In genomic region chr7:16175542-16175931, GRCm38 (mm10) we compare ENCODE assay signal across 7 mouse cellular contexts. TPM values are rescaled to one million over a fixed set of nuclear protein-coding genes. Genes with fewer than 3 reads are reported as not detected.
A peak's percentile ranks its signal among the peaks of the same experiment; 100 is the strongest.
DNase-seq lines count a peak whose midpoint lies in the region; ATAC-seq and TF ChIP-seq lines count a peak whose summit lies in the region.

No protein-coding gene starts in this region.

- H3K4me3 ChIP-seq in spleen, adult 2 months (ENCODE audit: extremely low read depth, insufficient read depth, insufficient read length), result peak overlapping the region; percentile 72
- H3K4me3 ChIP-seq in forebrain, embryonic 12.5 days (replicated peaks), result peak overlapping the region; percentile 77
- H3K4me3 ChIP-seq in liver, embryonic 13.5 days (replicated peaks), result peak overlapping the region; percentile 49

- no peak for TF ChIP-seq POLR2A in spleen, adult 2 months (IDR thresholded peaks at IDR 0.05; ENCODE audit: low read depth, low read length)

- no peaks in the 10 kb centered on the region for H3K9me3 ChIP-seq in forebrain, embryonic 12.5 days
- H3K9me3 ChIP-seq in liver, embryonic 13.5 days (replicated peaks), result no peaks in the 10 kb centered on the region

- no peak for DNase-seq in spleen, adult 2 months (ENCODE audit: low read depth in 1 of 2, low spot score in 2 of 2)
- DNase-seq in spleen, postnatal 4 days (ENCODE audit: low spot score in 2 of 2), result no peak
- DNase-seq in liver, embryonic 13.5 days, result no peak
- DNase-seq in thymus, postnatal 4 days, result peak; percentile 27
- DNase-seq in frontal cortex, postnatal 25 days (ENCODE audit: low spot score in 2 of 2), result no peak
- no peak for DNase-seq in lung, postnatal 4 days

- H3K27me3 ChIP-seq in spleen, adult 2 months (ENCODE audit: control insufficient read depth, insufficient read depth, low read length), result peaks cover 5% of the 10 kb centered on the region
- no peaks in the 10 kb centered on the region; the same call in 1 of the 2 replicates for H3K27me3 ChIP-seq in forebrain, embryonic 12.5 days
- H3K27me3 ChIP-seq in liver, embryonic 13.5 days, result peaks cover 60% of the 10 kb centered on the region

- peak overlapping the region; percentile 81 for H3K9ac ChIP-seq in forebrain, embryonic 12.5 days
- H3K9ac ChIP-seq in liver, embryonic 13.5 days, result no peak overlapping the region

- peak overlapping the region; percentile 74 for H3K4me2 ChIP-seq in forebrain, embryonic 12.5 days
- peak overlapping the region; percentile 65 for H3K4me2 ChIP-seq in liver, embryonic 13.5 days

- no peak; the same call in 1 of the 2 replicates for ATAC-seq in forebrain, embryonic 12.5 days (ENCODE audit: low FRiP score)
- ATAC-seq in liver, embryonic 13.5 days (ENCODE audit: low read depth), result no peak

- TF ChIP-seq CTCF in spleen, adult 2 months (IDR thresholded peaks at IDR 0.05; ENCODE audit: extremely low read depth, insufficient read depth, insufficient read length, insufficient replicate concordance), result no peak

- no peaks in the 10 kb centered on the region for H3K36me3 ChIP-seq in spleen, adult 2 months (ENCODE audit: control insufficient read depth, insufficient read depth, low read length)
- peaks cover 26% of the 10 kb centered on the region for H3K36me3 ChIP-seq in forebrain, embryonic 12.5 days (replicated peaks)
- no peaks in the 10 kb centered on the region for H3K36me3 ChIP-seq in liver, embryonic 13.5 days

- H3K4me1 ChIP-seq in spleen, adult 2 months (ENCODE audit: control insufficient read depth, insufficient read depth, insufficient read length), result peaks cover 2% of the 10 kb centered on the region; the same call in 1 of the 2 replicates
- H3K4me1 ChIP-seq in forebrain, embryonic 12.5 days, result peaks cover 49% of the 10 kb centered on the region
- 0 out of 2 replicates have a peak, but pooled peaks cover 3% of the 10 kb centered on the region for H3K4me1 ChIP-seq in liver, embryonic 13.5 days (replicated peaks)

- WGBS in spleen, adult 2 months, result 2% methylated on average over 10 of the region's 10 CpGs
- 1% methylated on average over 9 of the region's 10 CpGs for WGBS in forebrain, embryonic 12.5 days
- WGBS in liver, embryonic 13.5 days (ENCODE audit: insufficient replicate concordance), result 1% methylated on average over 10 of the region's 10 CpGs

- H3K27ac ChIP-seq in spleen, adult 2 months (ENCODE audit: insufficient read depth, low read length), result 0 out of 2 replicates have a peak overlapping the region, but pooled peaks have one; percentile 21
- peak overlapping the region; percentile 79 for H3K27ac ChIP-seq in forebrain, embryonic 12.5 days
- H3K27ac ChIP-seq in liver, embryonic 13.5 days, result no peak overlapping the region

RNA-seq across cellular contexts. Expression of gene Meis3, which starts 0.6 kb away (rescaled TPM):
- polyA plus RNA-seq in spleen, adult 2 months (2012; rRNA removed), result 21.9 and 28.7 TPM in 2 replicates
- polyA plus RNA-seq in forebrain, embryonic 12.5 days (2016; fragmentation: Nextera tagmentation; extraction: Ambion mirVana), result 91.2 and 94.9 TPM in 2 replicates
- 2.1 and 2.3 TPM in 2 replicates for polyA plus RNA-seq in liver, embryonic 13.5 days (2015; fragmentation: Nextera tagmentation; extraction: Ambion mirVana)

RNA-seq across cellular contexts. Expression of gene Slc8a2, which starts 45.9 kb away (rescaled TPM):
- polyA plus RNA-seq in spleen, adult 2 months (2012; rRNA removed), result 1.2 and 2.5 TPM in 2 replicates
- polyA plus RNA-seq in forebrain, embryonic 12.5 days (2016; fragmentation: Nextera tagmentation; extraction: Ambion mirVana), result 0.49 and 0.66 TPM in 2 replicates
- not detected in 2 replicates for polyA plus RNA-seq in liver, embryonic 13.5 days (2015; fragmentation: Nextera tagmentation; extraction: Ambion mirVana)

RNA-seq across cellular contexts. Expression of gene Dhx34, which starts 46.3 kb away (rescaled TPM):
- 49.3 and 63.1 TPM in 2 replicates for polyA plus RNA-seq in spleen, adult 2 months (2012; rRNA removed)
- polyA plus RNA-seq in forebrain, embryonic 12.5 days (2016; fragmentation: Nextera tagmentation; extraction: Ambion mirVana), result 17.1 and 20.5 TPM in 2 replicates
- 6.0 and 6.4 TPM in 2 replicates for polyA plus RNA-seq in liver, embryonic 13.5 days (2015; fragmentation: Nextera tagmentation; extraction: Ambion mirVana)

RNA-seq across cellular contexts. Expression of gene Kptn, which starts 55.8 kb away (rescaled TPM):
- 23.2 and 25.8 TPM in 2 replicates for polyA plus RNA-seq in spleen, adult 2 months (2012; rRNA removed)
- 24.6 and 29.4 TPM in 2 replicates for polyA plus RNA-seq in forebrain, embryonic 12.5 days (2016; fragmentation: Nextera tagmentation; extraction: Ambion mirVana)
- polyA plus RNA-seq in liver, embryonic 13.5 days (2015; fragmentation: Nextera tagmentation; extraction: Ambion mirVana), result 11.1 and 11.5 TPM in 2 replicates
